Mouse (Mus musculus) leukemia stem cell, adult 10-12 weeks (primary cell): ENCODE data around the gene Clk1. TPM values are rescaled to one million over a fixed set of nuclear protein-coding genes. Genes with fewer than 3 reads are reported as not detected.

Experiments
- polyA plus RNA-seq: library from polyadenylated mRNA; stranded (reverse); fragments of >175 nt; gene quantifications from 2 replicates; pipeline ENCODE4 v1.2.3, GENCODE M21; 2012; ENCODE audit warnings: low replicate concordance

Clk1 gene
- polyA plus RNA-seq, result 2.1 and 6.5 TPM in 2 replicates

GRCm38 (mm10) chr1:58423371-58424248 is at the start of gene Clk1:
Gene Clk1 (minus strand): TSS chr1:58424066.

GRCm38 (mm10) chr1:58445143-58445722 is 21.4 kb upstream of the Clk1 start, which contains the start of the genes Nif3l1 and Ppil3:
Gene Nif3l1 (plus strand): TSS chr1:58445151.
Gene Ppil3 (minus strand): TSS chr1:58445486.

GRCm38 (mm10) chr1:58392652-58393283 is 31.1 kb downstream of the Clk1 start, which contains the start of gene Bzw1:
Gene Bzw1 (plus strand): TSS chr1:58392898.

Other genes with a start within 250 kb of the Clk1 start
- not detected in 2 replicates for gene Aox4, start 213.7 kb downstream of the Clk1 start, polyA plus RNA-seq
- gene Aox2, start 145.7 kb downstream of the Clk1 start, polyA plus RNA-seq, result not detected in 2 replicates
- 1.6 and 17.7 TPM in 2 replicates for gene Bzw1, start 31.2 kb downstream of the Clk1 start, polyA plus RNA-seq
- gene Nif3l1, start 21.1 kb upstream of the Clk1 start, polyA plus RNA-seq, result 1.3 and 10.2 TPM in 2 replicates
- gene Ppil3, start 21.4 kb upstream of the Clk1 start, polyA plus RNA-seq, result 3.4 and 4.9 TPM in 2 replicates
- 28.8 and 44.2 TPM in 2 replicates for gene Orc2, start 81.0 kb upstream of the Clk1 start, polyA plus RNA-seq
- 2.3 and 3.7 TPM in 2 replicates for gene Fam126b, start 162.3 kb upstream of the Clk1 start, polyA plus RNA-seq
- 0.75 and 4.7 TPM in 2 replicates for gene Ndufb3, start 162.3 kb upstream of the Clk1 start, polyA plus RNA-seq